Mouse (Mus musculus): ENCODE results near the gene Ier2.
"Not testable (repeated sequence)": the region's sequence is repeated elsewhere in the genome, so short reads cannot be mapped to it uniquely, and the experiment has no call there.

Gene Ier2

GRCm38 (mm10) chr8:84698288-84698687 lies 35.6 kb upstream of the Ier2 start:
- DNase-seq (ENCODE audit: low read depth in 2 of 2, low spot score in 2 of 2), result no peak

- no peak for DNase-seq (ENCODE audit: low read depth in 2 of 2, low spot score in 2 of 2)
Measured at GRCm38 (mm10) chr8:84697166-84698130, 34.8 kb upstream of the Ier2 start.

GRCm38 (mm10) chr8:84695140-84695539 lies 32.5 kb upstream of the Ier2 start:
- DNase-seq (ENCODE audit: low read depth in 2 of 2, low spot score in 2 of 2), result no peak

GRCm38 (mm10) chr8:84693332-84693731 lies 30.7 kb upstream of the Ier2 start:
- no peak for DNase-seq (ENCODE audit: low read depth in 2 of 2, low spot score in 2 of 2)

- DNase-seq (ENCODE audit: low read depth in 2 of 2, low spot score in 2 of 2), result peak; percentile 69 to 83
Measured at GRCm38 (mm10) chr8:84689091-84689915, 26.7 kb upstream of the Ier2 start.

GRCm38 (mm10) chr8:84687705-84688100 lies 25.1 kb upstream of the Ier2 start, which contains the start of gene Nacc1:
Gene Nacc1 (minus strand): TSS chr8:84687862.
- peak; percentile 75 to 77 for DNase-seq (ENCODE audit: low read depth in 2 of 2, low spot score in 2 of 2)

- DNase-seq (ENCODE audit: low read depth in 2 of 2, low spot score in 2 of 2), result no peak
Measured at GRCm38 (mm10) chr8:84687003-84687704, 24.5 kb upstream of the Ier2 start.

GRCm38 (mm10) chr8:84686191-84687002 lies 23.7 kb upstream of the Ier2 start, which contains the start of gene Trmt1:
Gene Trmt1 (plus strand): TSS chr8:84686307.
- no peak for DNase-seq (ENCODE audit: low read depth in 2 of 2, low spot score in 2 of 2)

GRCm38 (mm10) chr8:84684537-84684936 lies 21.9 kb upstream of the Ier2 start:
- no peak for DNase-seq (ENCODE audit: low read depth in 2 of 2, low spot score in 2 of 2)

- no peak for DNase-seq (ENCODE audit: low read depth in 2 of 2, low spot score in 2 of 2)
Measured at GRCm38 (mm10) chr8:84682257-84682656, 19.6 kb upstream of the Ier2 start.

GRCm38 (mm10) chr8:84681476-84681875 lies 18.8 kb upstream of the Ier2 start:
- no peak for DNase-seq (ENCODE audit: low read depth in 2 of 2, low spot score in 2 of 2)

- no peak for DNase-seq (ENCODE audit: low read depth in 2 of 2, low spot score in 2 of 2)
Measured at GRCm38 (mm10) chr8:84677305-84677704, 14.7 kb upstream of the Ier2 start.

- not testable (repeated sequence) for DNase-seq (ENCODE audit: low read depth in 2 of 2, low spot score in 2 of 2)
Measured at GRCm38 (mm10) chr8:84670295-84671006, 7.8 kb upstream of the Ier2 start.

- no peak for DNase-seq (ENCODE audit: low read depth in 2 of 2, low spot score in 2 of 2)
Measured at GRCm38 (mm10) chr8:84668731-84669485, 6.3 kb upstream of the Ier2 start.

- no peak for DNase-seq (ENCODE audit: low read depth in 2 of 2, low spot score in 2 of 2)
Measured at GRCm38 (mm10) chr8:84668081-84668480, 5.4 kb upstream of the Ier2 start.

GRCm38 (mm10) chr8:84665385-84665893 lies 2.8 kb upstream of the Ier2 start:
- DNase-seq (ENCODE audit: low read depth in 2 of 2, low spot score in 2 of 2), result no peak

- peak; percentile 43 to 51 for DNase-seq (ENCODE audit: low read depth in 2 of 2, low spot score in 2 of 2)
Measured at GRCm38 (mm10) chr8:84664566-84665384, 2.1 kb upstream of the Ier2 start.
